Comparison of ENCODE assay signal across 8 mouse cellular contexts in the genomic region with DNA sequence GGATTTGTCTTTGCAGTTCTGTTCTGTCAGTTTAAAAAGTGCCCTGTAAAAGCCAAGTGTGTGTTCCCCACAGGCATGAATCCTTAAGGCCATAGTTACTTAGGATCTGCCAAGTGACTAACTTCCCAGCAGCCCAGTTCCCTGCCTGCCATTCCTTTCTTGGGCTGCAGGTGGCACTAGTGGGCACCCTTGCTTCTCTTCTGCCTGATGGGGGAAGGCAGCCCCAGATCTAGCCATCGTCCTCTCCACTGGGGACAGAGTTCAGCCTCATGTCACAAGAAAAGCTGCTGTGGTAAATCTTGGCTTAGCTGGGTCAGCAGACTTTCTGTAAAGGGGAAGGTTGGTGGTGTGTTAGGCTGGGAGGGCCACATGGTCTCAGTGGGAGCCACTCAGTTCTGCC. TPM values are rescaled to one million over a fixed set of nuclear protein-coding genes. Genes with fewer than 3 reads are reported as not detected.
DNase-seq lines count a peak whose midpoint lies in the region; ATAC-seq lines count a peak whose summit lies in the region.

No protein-coding gene starts in this region.

- H3K4me1 ChIP-seq in forebrain, embryonic 14.5 days (ENCODE audit: control insufficient read depth, insufficient read depth, low read length) = no peaks in the 10 kb centered on the region
- H3K4me1 ChIP-seq in lung, embryonic 15.5 days = no peaks in the 10 kb centered on the region

- H3K27me3 ChIP-seq in forebrain, embryonic 14.5 days (replicated peaks; ENCODE audit: control insufficient read depth, insufficient read depth, low read length) = no peaks in the 10 kb centered on the region
- H3K27me3 ChIP-seq in lung, embryonic 15.5 days = no peaks in the 10 kb centered on the region

- H3K4me3 ChIP-seq in forebrain, embryonic 14.5 days (ENCODE audit: low read depth, low read length) = no peak overlapping the region
- no peak overlapping the region for H3K4me3 ChIP-seq in lung, embryonic 15.5 days

- 6% methylated on average over 1 of the region's 1 CpGs for WGBS in forebrain, embryonic 14.5 days
- WGBS in lung, embryonic 15.5 days = 0% methylated on average over 1 of the region's 1 CpGs

- H3K4me2 ChIP-seq in forebrain, embryonic 14.5 days (ENCODE audit: low read length) = no peak overlapping the region
- no peak overlapping the region for H3K4me2 ChIP-seq in lung, embryonic 15.5 days

- no peaks in the 10 kb centered on the region for H3K9me3 ChIP-seq in forebrain, embryonic 14.5 days (replicated peaks; ENCODE audit: control insufficient read depth, low read length)
- H3K9me3 ChIP-seq in lung, embryonic 15.5 days = no peaks in the 10 kb centered on the region

- H3K27ac ChIP-seq in forebrain, embryonic 14.5 days (ENCODE audit: low read depth, low read length) = no peak overlapping the region
- H3K27ac ChIP-seq in lung, embryonic 15.5 days = no peak overlapping the region

- peak; percentile 84 for DNase-seq in ES-CJ7 (ENCODE audit: low read depth, low spot score)
- peak; percentile 20 for DNase-seq in brain, embryonic 18.5 days (ENCODE audit: low read depth, low spot score)
- peak; percentile 64 for DNase-seq in forebrain, embryonic 14.5 days (ENCODE audit: low spot score)
- DNase-seq in layer of hippocampus, adult 8-10 months (ENCODE audit: low spot score in 2 of 2) = peak; percentile 66 to 88
- peak; percentile 88 for DNase-seq in retina, embryonic 14.5 days (ENCODE audit: low spot score)
- DNase-seq in thymus, postnatal 36 days = peak; percentile 70 to 75

- peak; percentile 58 for ATAC-seq in forebrain, embryonic 14.5 days
- ATAC-seq in hematopoietic stem cell, adult 5-6 weeks (replicated peaks in 1 of 2; ENCODE audit: insufficient read depth in 1 of 2, low FRiP score in 2 of 2, low TSS enrichment in 1 of 2, low read depth in 1 of 2, poor library complexity in 2 of 2, severe bottlenecking in 2 of 2) = peak; percentile 70 to 83
- ATAC-seq in lung, embryonic 15.5 days (ENCODE audit: borderline replicate concordance, extremely low read depth, low FRiP score, low TSS enrichment) = peak; percentile 27; the same call in 1 of the 2 replicates

- peaks cover 48% of the 10 kb centered on the region for H3K36me3 ChIP-seq in forebrain, embryonic 14.5 days (ENCODE audit: control insufficient read depth, insufficient read depth, low read length)
- peaks cover 9% of the 10 kb centered on the region; the same call in 1 of the 2 replicates for H3K36me3 ChIP-seq in lung, embryonic 15.5 days

- no peak overlapping the region for H3K9ac ChIP-seq in forebrain, embryonic 14.5 days (ENCODE audit: low read length)
- no peak overlapping the region for H3K9ac ChIP-seq in lung, embryonic 15.5 days

RNA-seq across cellular contexts. Expression of a gene that starts 59.6 kb away (rescaled TPM):
- 22.1 and 28.1 TPM in 2 replicates for polyA plus RNA-seq in forebrain, embryonic 14.5 days (2014; fragmentation: Nextera tagmentation; extraction: Ambion mirVana)
- 11.3 and 13.4 TPM in 2 replicates for total RNA-seq in hematopoietic stem cell, adult 5-6 weeks (2017)
- total RNA-seq in layer of hippocampus, adult 8-10 months (2022) = 10 to 100 TPM; 35.5 to 52.4 (median 43.3) TPM
- polyA plus RNA-seq in lung, embryonic 15.5 days (2015; fragmentation: Nextera tagmentation; extraction: Ambion mirVana) = 20.3 and 22.9 TPM in 2 replicates

Comparison
In these comparisons a context has a peak if more than half of its experiments do, and no peak if none do; other contexts are left out.
1. DNase-seq: peak in every context shown above with its lines; median percentile 88 in retina, embryonic 14.5 days; 84 in ES-CJ7; 77 in layer of hippocampus, adult 8-10 months; 72 in thymus, postnatal 36 days; 64 in forebrain, embryonic 14.5 days; 20 in brain, embryonic 18.5 days.